Mouse (Mus musculus) hindbrain, embryonic 13.5 days (tissue): ENCODE data around the gene Ap2a1. TPM values are rescaled to one million over a fixed set of nuclear protein-coding genes. Genes with fewer than 3 reads are reported as not detected.

Experiments
- ATAC-seq: fragments of 200-750 bp; cut with Nextera tagmentation; 2 replicates; pipeline ENCODE4 v1.8.0; 2017; ENCODE audit warnings: moderate TSS enrichment; ENCODE audit not compliant: low FRiP score
- H3K27ac ChIP-seq: fragments of 300-500 bp; sonication (generic); 2 replicates; pipeline ENCODE4 v1.5.1; 2015; ENCODE audit warnings: inconsistent platforms, mild to moderate bottlenecking, moderate library complexity
- H3K27me3 ChIP-seq: fragments of 300-500 bp; sonication (generic); 2 replicates; pipeline ENCODE4 v1.6.1; 2015; ENCODE audit warnings: mild to moderate bottlenecking, inconsistent platforms
- H3K36me3 ChIP-seq: fragments of 300-500 bp; sonication (generic); 2 replicates; pipeline ENCODE4 v1.6.1; 2015; ENCODE audit warnings: mild to moderate bottlenecking, inconsistent platforms
- H3K4me1 ChIP-seq: fragments of 300-500 bp; sonication (generic); replicated peaks from 2 replicates; pipeline ENCODE4 v1.6.1; 2015; ENCODE audit warnings: inconsistent platforms
- H3K4me2 ChIP-seq: fragments of 300-500 bp; sonication (generic); 2 replicates; pipeline ENCODE4 v1.6.1; 2015; ENCODE audit warnings: inconsistent platforms, mild to moderate bottlenecking, moderate library complexity
- H3K4me3 ChIP-seq: fragments of 300-500 bp; sonication (generic); 2 replicates; pipeline ENCODE4 v1.5.1; 2015; ENCODE audit warnings: mild to moderate bottlenecking, inconsistent platforms
- H3K9ac ChIP-seq: fragments of 300-500 bp; sonication (generic); 2 replicates; pipeline ENCODE4 v1.6.1; 2015; ENCODE audit warnings: mild to moderate bottlenecking, inconsistent platforms
- H3K9me3 ChIP-seq: fragments of 300-500 bp; sonication (generic); 2 replicates; pipeline ENCODE4 v1.6.1; 2016; ENCODE audit warnings: inconsistent platforms
- WGBS: fragments of 180-500 bp; shearing (Covaris S2); methylation state at CpG from one replicate; pipeline ENCODE4 v1.1.7; 2015; 5-methylcytosine and 5-hydroxymethylcytosine counted together
- polyA plus RNA-seq: library from polyadenylated mRNA; unstranded; fragments of >200 nt; fragmentation: Nextera tagmentation; extraction: Ambion mirVana; gene quantifications from 2 replicates; pipeline ENCODE4 v1.2.1, GENCODE M21; 2015

Gene Ap2a1
- polyA plus RNA-seq, 1 experiment from 2014 or later: 105 TPM

DNA sequence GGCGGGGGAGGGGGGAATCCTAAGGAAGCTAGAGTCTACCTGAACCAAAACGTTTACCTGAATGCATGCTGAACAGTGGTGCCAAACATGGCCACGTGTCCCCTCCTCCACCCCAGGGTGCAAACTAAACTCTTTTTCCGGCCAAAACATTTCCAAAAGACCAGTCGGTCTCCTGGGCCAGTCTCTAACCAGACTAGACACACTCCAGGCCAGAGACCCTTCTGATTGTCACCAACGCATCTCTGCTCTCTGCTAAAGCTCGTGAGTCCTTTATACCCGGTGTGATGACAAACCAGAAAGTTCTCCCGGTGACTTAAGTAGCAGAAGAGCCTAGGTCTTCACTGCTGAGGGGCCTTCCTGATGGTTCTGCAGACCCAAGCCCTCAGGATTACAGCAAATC, 61.5 kb downstream of the Ap2a1 start:
- Histone ChIP-seq H3K27me3 (no peaks in the 10 kb centered on the region), H3K4me2 (peak overlapping the region; percentile 98), H3K36me3 (peaks cover 37% of the 10 kb centered on the region), H3K4me1 (peaks cover 57% of the 10 kb centered on the region), H3K27ac (peak overlapping the region; percentile 100; the same call in 1 of the 2 replicates), H3K4me3 (peak overlapping the region; percentile 93), H3K9ac (peak overlapping the region; percentile 99), H3K9me3 (no peaks in the 10 kb centered on the region)
- ATAC-seq: no peak
- WGBS: 54% methylated on average over 9 of the region's 9 CpGs

DNA sequence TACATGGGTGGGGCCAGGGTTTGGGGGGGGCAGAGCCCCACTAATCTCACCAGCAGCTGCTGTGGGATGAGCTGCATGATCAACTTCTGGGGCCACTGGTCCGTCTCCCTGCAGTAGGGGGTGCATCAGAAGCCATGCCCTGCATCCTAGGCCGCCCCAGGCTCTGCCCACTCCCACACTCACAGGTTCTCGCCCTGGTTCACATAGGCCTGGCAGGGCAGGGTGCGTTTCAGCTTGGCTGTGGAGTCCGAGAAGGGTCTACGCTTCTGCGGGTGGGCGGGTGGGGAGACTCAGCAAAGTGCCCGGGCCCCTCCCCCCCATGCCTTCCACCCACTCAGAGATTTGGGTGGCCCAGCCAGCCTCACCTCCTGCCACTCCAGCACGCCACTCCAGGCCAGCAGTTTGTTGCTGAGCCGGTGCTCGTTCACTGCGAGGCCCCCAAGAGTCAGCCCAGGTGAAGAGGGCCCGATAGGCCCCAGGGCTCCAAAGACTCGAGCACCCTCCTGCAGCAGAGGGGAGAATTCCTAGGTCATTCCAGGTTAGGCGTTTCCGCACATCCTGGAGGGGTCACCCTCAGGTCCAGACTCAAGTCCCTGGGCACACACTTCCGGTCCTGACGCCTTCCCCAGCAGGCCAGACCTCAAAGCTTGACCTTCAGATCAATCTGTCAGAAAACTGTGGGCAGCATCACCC, 62.1 kb downstream of the Ap2a1 start:
- no peak for ATAC-seq
- Histone ChIP-seq H3K4me1 (peaks cover 57% of the 10 kb centered on the region), H3K9ac (peak overlapping the region; percentile 99), H3K27ac (peak overlapping the region; percentile 30; the same call in 1 of the 2 replicates), H3K9me3 (no peaks in the 10 kb centered on the region), H3K4me2 (peak overlapping the region; percentile 98), H3K4me3 (peak overlapping the region; percentile 93), H3K27me3 (no peaks in the 10 kb centered on the region), H3K36me3 (peaks cover 44% of the 10 kb centered on the region)
- WGBS: 79% methylated on average over 19 of the region's 19 CpGs

DNA sequence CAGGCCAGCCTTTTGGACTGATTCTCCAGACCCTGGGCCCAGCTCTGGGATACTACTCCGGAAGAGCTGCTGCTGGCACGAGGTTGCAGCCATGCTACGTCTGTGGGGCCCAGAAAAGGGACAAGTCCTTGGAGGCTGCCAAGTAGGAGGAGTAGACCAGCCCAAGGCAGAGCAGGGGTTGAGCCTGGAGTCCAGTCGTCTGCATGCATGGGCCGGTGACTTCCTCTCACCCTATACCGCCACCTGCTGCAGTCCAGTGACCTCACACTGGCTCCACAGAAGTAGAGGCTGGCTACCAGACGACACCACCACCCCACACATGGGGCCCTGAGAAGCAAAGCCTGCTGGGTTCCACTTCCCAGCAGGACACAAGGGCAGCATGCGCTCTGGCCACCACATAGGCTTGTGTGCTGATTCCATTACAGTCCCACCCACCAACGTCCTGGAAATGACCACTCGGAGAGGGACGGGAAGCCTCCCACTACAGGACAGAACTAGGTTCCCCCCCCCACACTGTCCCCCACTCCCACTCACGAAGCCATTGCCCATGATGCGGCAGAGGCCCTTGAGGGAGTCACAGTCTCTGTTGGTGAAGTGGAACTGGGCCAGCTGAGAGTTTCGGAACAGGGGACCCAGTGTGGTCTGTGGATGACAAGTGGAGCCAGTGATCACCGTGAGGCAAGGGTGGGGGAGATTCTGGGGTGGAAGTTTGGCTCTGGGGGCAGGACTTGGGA, 62.9 kb downstream of the Ap2a1 start:
- H3K27me3 ChIP-seq: no peaks in the 10 kb centered on the region
- 58% methylated on average over 15 of the region's 15 CpGs for WGBS
- peak overlapping the region; percentile 67 for H3K27ac ChIP-seq
- peak overlapping the region; percentile 93 for H3K4me3 ChIP-seq
- ATAC-seq: no peak
- peaks cover 51% of the 10 kb centered on the region for H3K36me3 ChIP-seq
- no peaks in the 10 kb centered on the region for H3K9me3 ChIP-seq
- H3K4me2 ChIP-seq: peak overlapping the region; percentile 98
- H3K4me1 ChIP-seq: peaks cover 58% of the 10 kb centered on the region
- peak overlapping the region; percentile 99 for H3K9ac ChIP-seq

DNA sequence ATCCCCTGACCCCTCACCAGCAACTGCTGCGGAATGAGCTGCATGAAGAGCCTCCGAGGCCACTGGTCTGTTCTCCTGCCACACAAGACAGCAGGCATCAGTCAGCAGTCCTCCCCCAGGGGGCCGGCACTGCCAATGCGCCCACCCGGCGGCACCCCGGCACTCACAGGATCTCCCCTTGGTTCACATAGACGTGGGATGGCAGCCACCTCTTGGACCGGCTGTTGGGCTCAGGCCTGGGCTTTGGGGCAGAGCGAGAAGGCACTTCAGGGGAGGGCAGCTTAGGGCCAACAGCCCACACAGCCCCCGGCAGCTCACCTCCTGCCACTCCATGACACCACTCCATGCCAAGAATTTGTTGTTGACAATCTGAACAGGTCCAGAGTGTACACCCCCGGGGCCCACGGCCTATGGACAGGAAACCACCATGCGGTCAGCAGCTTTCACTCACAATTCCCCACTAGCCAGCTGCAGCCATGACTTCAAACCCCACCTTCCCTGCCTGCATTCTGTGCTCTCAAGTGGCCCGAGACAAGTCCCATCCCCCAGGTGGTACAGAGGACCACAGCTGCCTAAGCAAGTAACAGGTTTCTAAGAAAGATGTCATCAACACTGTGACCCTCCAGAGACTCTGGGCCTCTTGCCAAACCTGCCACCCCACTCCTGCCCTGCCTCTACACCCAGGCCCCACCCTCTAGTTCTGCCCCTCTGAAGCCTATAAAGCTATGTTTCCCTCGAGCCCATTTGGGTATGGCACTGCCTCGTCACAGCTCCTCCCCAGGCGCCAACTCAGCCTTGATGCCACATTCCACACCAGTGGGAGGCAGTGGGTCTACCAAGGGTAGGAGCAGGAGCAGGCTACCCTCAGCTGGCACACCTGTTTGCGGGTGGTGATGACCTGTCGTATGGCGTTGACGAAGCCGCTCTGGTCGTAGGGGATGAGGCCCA, 64.4 kb downstream of the Ap2a1 start:
- Histone ChIP-seq H3K9ac (peak overlapping the region; percentile 35; the same call in 1 of the 2 replicates), H3K27ac (0 out of 2 replicates have a peak overlapping the region, but pooled peaks have one; percentile 67), H3K4me2 (peak overlapping the region; percentile 98; the same call in 1 of the 2 replicates), H3K4me3 (no peak overlapping the region), H3K9me3 (no peaks in the 10 kb centered on the region), H3K36me3 (peaks cover 60% of the 10 kb centered on the region), H3K27me3 (no peaks in the 10 kb centered on the region), H3K4me1 (peaks cover 64% of the 10 kb centered on the region)
- no peak for ATAC-seq
- 88% methylated on average over 24 of the region's 24 CpGs for WGBS

DNA sequence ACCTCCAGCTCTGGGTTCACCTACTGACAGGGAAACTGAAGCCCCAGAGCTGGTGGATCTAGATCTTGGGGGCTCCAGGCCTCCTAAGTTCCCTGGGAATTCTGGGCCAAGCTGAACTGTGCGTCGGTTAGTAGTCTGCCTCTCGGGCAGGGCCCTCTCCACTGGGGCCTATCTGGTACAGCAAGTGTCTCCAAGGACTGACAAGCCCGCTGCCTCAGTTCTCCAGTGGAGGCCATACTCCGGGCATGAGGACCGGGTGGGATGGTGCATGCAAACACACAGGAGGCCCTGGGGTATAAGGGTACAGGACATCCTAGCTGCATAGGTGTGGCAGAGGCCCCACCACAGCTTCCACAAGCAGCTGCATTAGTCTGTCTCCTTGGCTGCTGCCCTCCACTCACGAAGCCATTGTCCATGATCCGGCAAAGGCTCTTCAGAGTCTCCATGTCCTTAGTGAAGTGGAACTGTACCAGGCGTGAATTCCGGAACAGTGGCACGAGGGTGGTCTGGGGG, 65.3 kb downstream of the Ap2a1 start:
- no peak for ATAC-seq
- H3K27ac ChIP-seq: no peak overlapping the region
- peaks cover 66% of the 10 kb centered on the region for H3K36me3 ChIP-seq
- no peak overlapping the region for H3K4me2 ChIP-seq
- H3K9me3 ChIP-seq: no peaks in the 10 kb centered on the region
- no peak overlapping the region for H3K4me3 ChIP-seq
- H3K9ac ChIP-seq: no peak overlapping the region
- H3K27me3 ChIP-seq: no peaks in the 10 kb centered on the region
- H3K4me1 ChIP-seq: peaks cover 72% of the 10 kb centered on the region
- 89% methylated on average over 11 of the region's 11 CpGs for WGBS

DNA sequence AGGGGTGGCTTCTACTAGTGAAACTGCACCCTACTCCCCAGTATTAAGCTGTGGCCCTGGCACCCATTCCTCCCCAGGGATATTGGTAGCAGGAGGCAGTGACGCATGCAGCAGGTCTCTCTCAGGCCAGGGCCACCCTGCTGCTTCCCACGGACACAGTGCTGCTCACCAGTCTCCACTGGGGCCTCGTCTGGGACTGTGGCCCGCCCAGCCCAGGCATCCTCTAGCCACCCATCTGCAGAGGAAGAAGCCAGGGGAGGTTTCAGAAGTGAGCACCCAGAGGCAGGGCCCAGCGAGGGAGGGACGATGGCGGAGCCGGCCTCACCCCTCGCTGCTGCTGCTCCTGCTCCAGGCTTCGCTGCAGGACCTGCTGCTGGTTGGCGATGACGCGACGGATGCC, 66.1 kb downstream of the Ap2a1 start:
- peaks cover 75% of the 10 kb centered on the region for H3K4me1 ChIP-seq
- 88% methylated on average over 14 of the region's 14 CpGs for WGBS
- H3K27ac ChIP-seq: no peak overlapping the region
- no peak for ATAC-seq
- no peaks in the 10 kb centered on the region for H3K27me3 ChIP-seq
- H3K9me3 ChIP-seq: no peaks in the 10 kb centered on the region
- no peak overlapping the region for H3K9ac ChIP-seq
- H3K4me3 ChIP-seq: no peak overlapping the region; the same call in 1 of the 2 replicates
- no peak overlapping the region for H3K4me2 ChIP-seq
- peaks cover 66% of the 10 kb centered on the region for H3K36me3 ChIP-seq

DNA sequence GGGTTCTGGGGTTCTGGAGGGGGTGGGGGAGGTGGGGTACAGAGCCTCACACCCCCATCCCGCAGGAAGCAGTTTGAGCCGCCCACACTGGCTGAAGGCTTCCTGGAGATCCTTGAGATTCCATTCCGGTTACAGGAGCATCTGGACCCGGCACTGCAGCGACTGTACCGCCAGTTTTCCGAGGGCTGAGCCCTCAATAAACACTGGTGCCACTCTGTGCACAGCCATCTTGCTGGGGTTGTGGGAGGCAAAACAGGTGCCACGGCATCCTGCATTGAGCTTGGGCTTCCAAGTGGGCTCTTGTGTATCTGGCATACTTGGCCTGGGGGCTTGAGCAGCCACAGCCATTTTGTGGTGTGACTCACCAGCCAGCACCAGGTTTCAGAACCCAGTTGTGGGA, 66.9 kb downstream of the Ap2a1 start:
- Histone ChIP-seq H3K4me3 (no peak overlapping the region), H3K4me2 (no peak overlapping the region), H3K9ac (no peak overlapping the region), H3K27me3 (no peaks in the 10 kb centered on the region), H3K9me3 (no peaks in the 10 kb centered on the region), H3K4me1 (peaks cover 75% of the 10 kb centered on the region), H3K36me3 (peaks cover 66% of the 10 kb centered on the region), H3K27ac (no peak overlapping the region)
- WGBS: 95% methylated on average over 8 of the region's 8 CpGs
- ATAC-seq: no peak

DNA sequence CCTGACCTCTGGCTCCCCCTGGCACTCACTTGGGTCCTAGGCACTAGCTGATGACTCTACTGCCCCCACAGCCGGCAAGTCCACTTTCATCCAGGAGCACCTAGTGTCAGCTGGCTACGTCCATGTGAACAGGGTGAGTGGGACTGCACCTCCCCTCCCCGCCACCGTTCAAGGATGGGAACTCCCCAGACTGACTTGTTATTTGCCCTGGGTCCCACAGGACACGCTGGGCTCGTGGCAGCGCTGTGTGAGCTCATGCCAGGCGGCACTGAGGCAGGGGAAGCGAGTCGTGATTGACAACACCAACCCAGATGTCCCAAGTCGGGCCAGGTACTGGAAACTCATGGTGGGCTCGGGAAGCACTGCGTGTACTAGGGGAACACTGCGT, 67.9 kb downstream of the Ap2a1 start:
- no peak overlapping the region for H3K9ac ChIP-seq
- H3K27me3 ChIP-seq: no peaks in the 10 kb centered on the region
- peaks cover 63% of the 10 kb centered on the region for H3K36me3 ChIP-seq
- peaks cover 68% of the 10 kb centered on the region for H3K4me1 ChIP-seq
- WGBS: 74% methylated on average over 14 of the region's 14 CpGs
- no peak overlapping the region for H3K4me2 ChIP-seq
- no peak for ATAC-seq
- no peaks in the 10 kb centered on the region for H3K9me3 ChIP-seq
- peak overlapping the region; percentile 46; the same call in 1 of the 2 replicates for H3K27ac ChIP-seq
- H3K4me3 ChIP-seq: no peak overlapping the region

DNA sequence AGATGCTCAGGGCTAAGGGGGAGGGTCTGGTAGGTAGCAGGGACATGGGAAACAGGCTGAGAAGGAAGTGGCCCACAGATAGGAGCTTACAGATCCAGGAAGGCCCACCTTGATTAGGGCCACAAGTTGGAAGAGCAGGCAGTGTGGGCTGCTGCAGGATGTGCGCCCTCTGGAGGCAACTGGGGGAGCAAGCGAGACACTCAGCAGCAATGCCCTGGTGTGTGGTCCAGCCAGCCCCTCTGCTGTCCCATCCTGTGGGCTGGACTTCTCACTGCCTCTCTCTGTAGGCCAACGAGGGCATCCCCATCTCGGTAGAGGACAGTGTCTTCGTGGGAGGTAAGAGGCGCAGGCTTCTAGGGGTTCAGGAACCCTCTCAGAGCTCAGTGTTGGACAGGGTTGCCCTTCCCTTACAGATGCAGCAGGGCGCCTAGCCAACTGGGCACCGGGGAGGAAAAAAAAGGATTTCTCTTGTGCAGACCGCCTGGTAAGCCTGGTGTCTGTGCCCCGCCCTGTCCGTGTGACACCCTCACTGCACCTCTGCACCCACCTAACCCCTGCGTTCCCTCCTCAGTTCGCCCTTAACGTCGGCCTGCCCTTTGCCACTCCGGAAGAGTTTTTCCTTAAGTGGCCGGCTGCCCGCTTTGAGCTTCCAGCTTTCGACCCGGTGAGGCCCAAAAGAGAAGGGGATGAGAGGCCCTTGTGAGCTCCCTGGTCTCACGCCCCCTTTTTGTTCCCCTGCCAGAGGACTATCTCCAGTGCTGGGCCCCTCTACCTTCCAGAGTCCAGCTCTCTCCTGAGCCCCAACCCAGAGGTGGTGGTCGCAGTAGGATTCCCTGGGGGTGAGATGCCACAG, 68.5 kb downstream of the Ap2a1 start:
- Histone ChIP-seq H3K36me3 (peaks cover 59% of the 10 kb centered on the region), H3K9me3 (no peaks in the 10 kb centered on the region), H3K27ac (peak overlapping the region; percentile 46; the same call in 1 of the 2 replicates), H3K27me3 (no peaks in the 10 kb centered on the region), H3K4me3 (no peak overlapping the region), H3K4me2 (0 out of 2 replicates have a peak overlapping the region, but pooled peaks have one; percentile 10), H3K4me1 (peaks cover 65% of the 10 kb centered on the region), H3K9ac (peak overlapping the region; percentile 43; the same call in 1 of the 2 replicates)
- 0 out of 2 replicates have a peak, but pooled peaks have one; percentile 16 for ATAC-seq
- WGBS: 60% methylated on average over 22 of the region's 22 CpGs

DNA sequence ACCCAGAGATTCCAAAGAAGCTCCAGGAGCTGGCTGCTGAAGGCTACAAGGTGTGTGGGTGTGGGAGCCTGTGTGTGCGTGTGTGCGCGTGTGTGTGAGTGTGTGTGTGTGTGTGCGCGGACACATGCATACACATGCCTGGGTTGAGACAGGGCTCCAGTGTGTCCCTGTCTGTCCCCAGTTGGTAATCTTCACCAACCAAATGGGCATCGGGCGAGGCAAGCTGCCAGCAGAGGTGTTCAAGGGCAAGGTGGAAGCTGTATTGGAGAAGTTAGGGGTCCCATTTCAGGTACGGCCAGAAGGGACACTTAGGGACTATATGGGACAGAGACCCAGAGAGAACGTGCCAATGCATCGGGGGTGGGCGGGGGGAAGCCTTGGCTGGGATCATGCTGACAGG, 69.4 kb downstream of the Ap2a1 start:
- H3K27me3 ChIP-seq: no peaks in the 10 kb centered on the region
- no peak overlapping the region for H3K27ac ChIP-seq
- ATAC-seq: no peak
- H3K9ac ChIP-seq: 0 out of 2 replicates have a peak overlapping the region, but pooled peaks have one; percentile 43
- 93% methylated on average over 11 of the region's 11 CpGs for WGBS
- H3K4me2 ChIP-seq: no peak overlapping the region
- H3K4me1 ChIP-seq: peaks cover 61% of the 10 kb centered on the region
- no peak overlapping the region for H3K4me3 ChIP-seq
- H3K9me3 ChIP-seq: no peaks in the 10 kb centered on the region
- peaks cover 49% of the 10 kb centered on the region for H3K36me3 ChIP-seq

DNA sequence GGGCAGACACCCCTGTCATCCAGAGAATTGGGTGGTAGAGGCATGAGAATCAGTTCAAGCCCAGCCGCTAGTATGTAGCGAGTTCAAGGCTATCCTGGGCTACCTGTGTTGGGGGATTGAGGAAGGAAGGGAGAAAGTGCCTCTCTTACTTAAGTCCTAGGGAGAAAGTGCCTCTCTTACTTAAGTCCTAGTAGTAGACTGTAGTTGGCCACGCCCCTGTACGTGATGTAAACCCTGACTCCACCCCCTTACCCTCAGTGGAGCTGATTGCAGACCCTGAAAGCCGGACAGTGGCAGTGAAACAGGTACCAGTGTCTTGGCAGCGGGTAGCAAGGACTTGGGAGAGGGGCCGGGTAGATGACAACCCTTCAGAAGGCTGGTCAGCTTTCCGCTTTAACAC, 71.4 kb downstream of the Ap2a1 start:
- Histone ChIP-seq H3K36me3 (peaks cover 33% of the 10 kb centered on the region), H3K27ac (peak overlapping the region; percentile 96), H3K9ac (peak overlapping the region; percentile 92), H3K27me3 (no peaks in the 10 kb centered on the region), H3K9me3 (no peaks in the 10 kb centered on the region), H3K4me2 (peak overlapping the region; percentile 92), H3K4me1 (peaks cover 68% of the 10 kb centered on the region), H3K4me3 (peak overlapping the region; percentile 70)
- no peak for ATAC-seq
- WGBS: 31% methylated on average over 8 of the region's 8 CpGs
